Mouse (Mus musculus): ENCODE measurements at regions not wholly inside any gene's neighbourhood (a gene's known extent, or its start where the extent isn't known, plus 50 kb on each side); places are given as distances from the start of the nearest gene placed in this dataset.

- Histone ChIP-seq H3K27me3 (ENCODE audit: control insufficient read depth, insufficient read depth, low read length) (no peaks in the 10 kb centered on the region), H3K27ac (ENCODE audit: insufficient read depth, low read length) (no peak overlapping the region), H3K4me1 (ENCODE audit: control insufficient read depth, insufficient read depth, low read length) (no peaks in the 10 kb centered on the region), H3K4me3 (replicated peaks; ENCODE audit: insufficient read depth, low read depth, low read length) (no peak overlapping the region)
- no peak for DNase-seq
- no peak for TF ChIP-seq POLR2A (IDR thresholded peaks at IDR 0.05; ENCODE audit: borderline replicate concordance, insufficient read depth, low read length)
- WGBS: 83% methylated on average over 6 of the region's 6 CpGs
These were observed 408.1 kb downstream of the Irx1 start for GRCm38 (mm10) chr13:71555471-71555870.

- Histone ChIP-seq H3K27ac (ENCODE audit: insufficient read depth, low read length) (no peak overlapping the region), H3K4me1 (ENCODE audit: control insufficient read depth, insufficient read depth, low read length) (no peaks in the 10 kb centered on the region), H3K27me3 (ENCODE audit: control insufficient read depth, insufficient read depth, low read length) (no peaks in the 10 kb centered on the region), H3K4me3 (replicated peaks; ENCODE audit: insufficient read depth, low read depth, low read length) (no peak overlapping the region)
- 29% methylated on average over 1 of the region's 1 CpGs for WGBS
- TF ChIP-seq POLR2A (IDR thresholded peaks at IDR 0.05; ENCODE audit: borderline replicate concordance, insufficient read depth, low read length) (no peak), CTCF (IDR thresholded peaks at IDR 0.05; ENCODE audit: borderline replicate concordance, insufficient read depth, low read depth, low read length) (no peak)
- no peak for DNase-seq
These were observed 413.4 kb downstream of the Irx1 start for GRCm38 (mm10) chr13:71550109-71550508.

- WGBS: 88% methylated on average over 10 of the region's 10 CpGs
- Histone ChIP-seq H3K27me3 (ENCODE audit: control insufficient read depth, insufficient read depth, low read length) (no peaks in the 10 kb centered on the region), H3K4me1 (ENCODE audit: control insufficient read depth, insufficient read depth, low read length) (no peaks in the 10 kb centered on the region), H3K4me3 (replicated peaks; ENCODE audit: insufficient read depth, low read depth, low read length) (no peak overlapping the region), H3K27ac (ENCODE audit: insufficient read depth, low read length) (no peak overlapping the region)
- no peak for DNase-seq
- TF ChIP-seq POLR2A (IDR thresholded peaks at IDR 0.05; ENCODE audit: borderline replicate concordance, insufficient read depth, low read length): no peak
- TF ChIP-seq CTCF (IDR thresholded peaks at IDR 0.05; ENCODE audit: borderline replicate concordance, insufficient read depth, low read depth, low read length): no peak
These were observed 414.2 kb downstream of the Irx1 start for GRCm38 (mm10) chr13:71549206-71549831.

- WGBS: 4% methylated on average over 4 of the region's 4 CpGs
- no peak overlapping the region for H3K27ac ChIP-seq (ENCODE audit: insufficient read depth, low read length)
- no peaks in the 10 kb centered on the region for H3K27me3 ChIP-seq (ENCODE audit: control insufficient read depth, insufficient read depth, low read length)
- no peak for TF ChIP-seq POLR2A (IDR thresholded peaks at IDR 0.05; ENCODE audit: borderline replicate concordance, insufficient read depth, low read length)
- TF ChIP-seq CTCF (IDR thresholded peaks at IDR 0.05; ENCODE audit: borderline replicate concordance, insufficient read depth, low read depth, low read length): no peak
- H3K4me1 ChIP-seq (ENCODE audit: control insufficient read depth, insufficient read depth, low read length): no peaks in the 10 kb centered on the region
- H3K4me3 ChIP-seq (replicated peaks; ENCODE audit: insufficient read depth, low read depth, low read length): no peak overlapping the region
- DNase-seq: no peak
These were observed 425.3 kb downstream of the Irx1 start for GRCm38 (mm10) chr13:71538226-71538625.

GRCm38 (mm10) chr13:71532796-71533351 is 430.6 kb downstream of the Irx1 start:
- no peak overlapping the region for H3K4me3 ChIP-seq (replicated peaks; ENCODE audit: insufficient read depth, low read depth, low read length)
- WGBS: 53% methylated on average over 7 of the region's 7 CpGs
- no peak for DNase-seq
- no peaks in the 10 kb centered on the region; the same call in 1 of the 2 replicates for H3K4me1 ChIP-seq (ENCODE audit: control insufficient read depth, insufficient read depth, low read length)
- no peaks in the 10 kb centered on the region for H3K27me3 ChIP-seq (ENCODE audit: control insufficient read depth, insufficient read depth, low read length)
- no peak for TF ChIP-seq CTCF (IDR thresholded peaks at IDR 0.05; ENCODE audit: borderline replicate concordance, insufficient read depth, low read depth, low read length)
- TF ChIP-seq POLR2A (IDR thresholded peaks at IDR 0.05; ENCODE audit: borderline replicate concordance, insufficient read depth, low read length): no peak
- no peak overlapping the region for H3K27ac ChIP-seq (ENCODE audit: insufficient read depth, low read length)

- no peaks in the 10 kb centered on the region; the same call in 1 of the 2 replicates for H3K4me1 ChIP-seq (ENCODE audit: control insufficient read depth, insufficient read depth, low read length)
- DNase-seq: no peak
- H3K27me3 ChIP-seq (ENCODE audit: control insufficient read depth, insufficient read depth, low read length): no peaks in the 10 kb centered on the region
- H3K4me3 ChIP-seq (replicated peaks; ENCODE audit: insufficient read depth, low read depth, low read length): no peak overlapping the region
- no peak for TF ChIP-seq CTCF (IDR thresholded peaks at IDR 0.05; ENCODE audit: borderline replicate concordance, insufficient read depth, low read depth, low read length)
- TF ChIP-seq POLR2A (IDR thresholded peaks at IDR 0.05; ENCODE audit: borderline replicate concordance, insufficient read depth, low read length): no peak
- 24% methylated on average over 14 of the region's 14 CpGs for WGBS
- H3K27ac ChIP-seq (ENCODE audit: insufficient read depth, low read length): no peak overlapping the region
These were observed 434.0 kb downstream of the Irx1 start for GRCm38 (mm10) chr13:71529397-71530122.

- no peaks in the 10 kb centered on the region for H3K27me3 ChIP-seq (ENCODE audit: control insufficient read depth, insufficient read depth, low read length)
- 90% methylated on average over 1 of the region's 1 CpGs for WGBS
- no peak overlapping the region for H3K27ac ChIP-seq (ENCODE audit: insufficient read depth, low read length)
- no peaks in the 10 kb centered on the region for H3K4me1 ChIP-seq (ENCODE audit: control insufficient read depth, insufficient read depth, low read length)
- TF ChIP-seq CTCF (IDR thresholded peaks at IDR 0.05; ENCODE audit: borderline replicate concordance, insufficient read depth, low read depth, low read length) (no peak), POLR2A (IDR thresholded peaks at IDR 0.05; ENCODE audit: borderline replicate concordance, insufficient read depth, low read length) (no peak)
- H3K4me3 ChIP-seq (replicated peaks; ENCODE audit: insufficient read depth, low read depth, low read length): no peak overlapping the region
- DNase-seq: no peak
These were observed 445.7 kb downstream of the Irx1 start for GRCm38 (mm10) chr13:71517776-71518175.

- no peak overlapping the region for H3K27ac ChIP-seq (ENCODE audit: insufficient read depth, low read length)
- 43% methylated on average over 6 of the region's 6 CpGs for WGBS
- no peak overlapping the region for H3K4me3 ChIP-seq (replicated peaks; ENCODE audit: insufficient read depth, low read depth, low read length)
- H3K4me1 ChIP-seq (ENCODE audit: control insufficient read depth, insufficient read depth, low read length): no peaks in the 10 kb centered on the region
- DNase-seq: no peak
- no peaks in the 10 kb centered on the region for H3K27me3 ChIP-seq (ENCODE audit: control insufficient read depth, insufficient read depth, low read length)
- TF ChIP-seq CTCF (IDR thresholded peaks at IDR 0.05; ENCODE audit: borderline replicate concordance, insufficient read depth, low read depth, low read length): no peak
- no peak for TF ChIP-seq POLR2A (IDR thresholded peaks at IDR 0.05; ENCODE audit: borderline replicate concordance, insufficient read depth, low read length)
These were observed 450.3 kb downstream of the Irx1 start for GRCm38 (mm10) chr13:71513204-71513603.
